Mouse (Mus musculus) forebrain, embryonic 15.5 days (tissue): ENCODE data around the gene Bicra. TPM values are rescaled to one million over a fixed set of nuclear protein-coding genes. Genes with fewer than 3 reads are reported as not detected.

ENCODE experiments used
- ATAC-seq: fragments of 200-750 bp; cut with Nextera tagmentation; replicated peaks from 2 replicates; pipeline ENCODE4 v1.8.0; 2017; ENCODE audit warnings: mild to moderate bottlenecking, moderate TSS enrichment, moderate library complexity
- H3K27ac ChIP-seq: fragments of 300-500 bp; sonication (generic); replicated peaks from 2 replicates; pipeline ENCODE4 v1.5.1; 2015; ENCODE audit warnings: mild to moderate bottlenecking, inconsistent platforms
- H3K27me3 ChIP-seq: fragments of 300-500 bp; sonication (generic); 2 replicates; pipeline ENCODE4 v1.6.1; 2015; ENCODE audit warnings: inconsistent platforms
- H3K36me3 ChIP-seq: fragments of 300-500 bp; sonication (generic); 2 replicates; pipeline ENCODE4 v1.6.1; 2015; ENCODE audit warnings: mild to moderate bottlenecking, inconsistent platforms
- H3K4me1 ChIP-seq: fragments of 300-500 bp; sonication (generic); 2 replicates; pipeline ENCODE4 v1.6.1; 2015; ENCODE audit warnings: inconsistent platforms
- H3K4me2 ChIP-seq: fragments of 300-500 bp; sonication (generic); replicated peaks from 2 replicates; pipeline ENCODE4 v1.6.1; 2015; ENCODE audit warnings: mild to moderate bottlenecking, inconsistent platforms
- H3K4me3 ChIP-seq: fragments of 300-500 bp; sonication (generic); 2 replicates; pipeline ENCODE4 v1.5.1; 2015; ENCODE audit warnings: mild to moderate bottlenecking, inconsistent platforms
- H3K9ac ChIP-seq: fragments of 300-500 bp; sonication (generic); replicated peaks from 2 replicates; pipeline ENCODE4 v1.6.1; 2015; ENCODE audit warnings: mild to moderate bottlenecking, inconsistent platforms
- H3K9me3 ChIP-seq: fragments of 300-500 bp; sonication (generic); 2 replicates; pipeline ENCODE4 v1.6.1; 2016; ENCODE audit warnings: inconsistent platforms
- WGBS: fragments of 180-500 bp; shearing (Covaris S2); methylation state at CpG from one replicate; pipeline ENCODE4 v1.1.7; 2015; ENCODE audit warnings: mixed read lengths; 5-methylcytosine and 5-hydroxymethylcytosine counted together
- polyA plus RNA-seq: library from polyadenylated mRNA; unstranded; fragments of >200 nt; fragmentation: Nextera tagmentation; extraction: Ambion mirVana; gene quantifications from 2 replicates; pipeline ENCODE4 v1.2.1, GENCODE M21; 2015

The Bicra gene
- polyA plus RNA-seq, 1 experiment from 2014 or later = 10.1 TPM

DNA sequence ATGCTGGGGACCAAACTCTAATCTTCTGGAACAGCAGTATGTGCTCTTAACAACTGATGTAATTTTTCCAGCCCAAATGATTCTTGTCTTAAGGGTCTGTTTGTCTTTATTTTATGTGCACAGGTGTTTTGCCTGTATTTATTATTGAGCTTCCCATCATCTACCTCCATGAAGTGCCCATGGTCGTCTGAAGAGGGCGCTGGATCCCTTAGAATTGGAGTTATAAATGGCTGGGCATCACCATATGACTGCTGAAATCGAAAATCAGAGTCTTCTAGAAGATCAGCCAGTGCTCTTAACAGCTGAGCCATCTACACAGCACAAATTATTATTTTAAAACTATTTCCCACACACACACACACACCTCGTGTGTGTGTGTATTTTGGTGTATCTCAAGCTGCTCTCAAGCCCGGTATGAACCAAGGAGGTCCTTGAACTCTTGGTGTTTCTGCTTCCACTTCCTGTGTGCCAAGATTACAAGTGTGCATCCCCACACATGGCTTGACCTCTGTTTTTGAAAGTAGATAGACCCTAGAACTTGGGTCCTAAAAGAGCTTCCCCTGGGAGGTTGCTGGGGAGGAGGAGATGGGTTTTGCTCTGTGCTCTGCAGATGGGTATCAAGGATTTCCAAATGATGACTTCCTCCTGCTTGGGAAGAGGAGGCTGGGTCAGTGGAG lies 8.9 kb upstream of the Bicra start:
- no peaks in the 10 kb centered on the region for H3K36me3 ChIP-seq
- no peak overlapping the region for H3K27ac ChIP-seq
- WGBS = 24% methylated on average over 5 of the region's 5 CpGs
- H3K27me3 ChIP-seq = peaks cover 7% of the 10 kb centered on the region; the same call in 1 of the 2 replicates
- peaks cover 15% of the 10 kb centered on the region for H3K4me1 ChIP-seq
- H3K9ac ChIP-seq = no peak overlapping the region
- no peaks in the 10 kb centered on the region for H3K9me3 ChIP-seq
- no peak for ATAC-seq
- H3K4me3 ChIP-seq = no peak overlapping the region
- H3K4me2 ChIP-seq = no peak overlapping the region

DNA sequence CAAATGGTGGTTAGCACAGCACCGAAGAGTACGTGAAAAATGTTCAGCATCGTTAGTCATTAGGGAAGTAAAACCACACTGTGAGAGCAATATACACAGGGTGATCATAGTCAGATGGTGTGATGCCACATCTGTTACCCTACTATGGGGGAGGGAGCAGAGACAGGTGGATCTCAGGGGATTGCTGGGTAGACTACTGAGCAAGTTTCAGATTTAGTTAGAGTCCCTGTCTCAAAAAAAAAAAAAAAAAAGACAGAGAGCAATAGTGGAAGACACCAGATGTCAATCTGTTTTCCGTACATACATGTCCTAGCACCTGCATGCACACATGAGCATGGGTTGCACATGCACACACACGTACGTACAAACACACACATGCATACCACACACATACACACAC lies 7.9 kb upstream of the Bicra start:
- no peak overlapping the region for H3K9ac ChIP-seq
- ATAC-seq = no peak
- H3K4me3 ChIP-seq = no peak overlapping the region
- H3K9me3 ChIP-seq = no peaks in the 10 kb centered on the region
- peaks cover 17% of the 10 kb centered on the region for H3K4me1 ChIP-seq
- no peak overlapping the region for H3K4me2 ChIP-seq
- 87% methylated on average over 6 of the region's 6 CpGs for WGBS
- no peak overlapping the region for H3K27ac ChIP-seq
- peaks cover 7% of the 10 kb centered on the region; the same call in 1 of the 2 replicates for H3K27me3 ChIP-seq
- H3K36me3 ChIP-seq = no peaks in the 10 kb centered on the region

DNA sequence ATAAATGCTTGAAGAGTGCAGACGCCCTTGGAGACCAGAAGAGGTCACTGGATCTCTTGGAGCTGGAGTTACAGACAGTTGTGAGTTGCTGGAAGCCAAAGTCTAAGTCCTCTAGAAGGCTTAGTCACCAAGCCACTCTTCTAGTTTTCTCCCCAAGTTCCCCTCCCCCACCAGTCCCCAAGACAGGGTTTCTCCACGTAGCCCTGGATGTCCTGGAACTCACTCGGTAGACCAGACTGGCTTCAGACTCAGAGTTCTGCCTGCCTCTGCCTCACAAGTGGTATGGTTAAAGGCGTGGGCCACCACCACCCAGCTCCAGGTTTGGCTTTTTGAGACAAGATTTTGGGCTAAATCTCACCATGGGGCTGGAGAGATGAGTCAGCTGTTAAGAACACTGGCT lies 7.2 kb upstream of the Bicra start:
- no peaks in the 10 kb centered on the region for H3K9me3 ChIP-seq

DNA sequence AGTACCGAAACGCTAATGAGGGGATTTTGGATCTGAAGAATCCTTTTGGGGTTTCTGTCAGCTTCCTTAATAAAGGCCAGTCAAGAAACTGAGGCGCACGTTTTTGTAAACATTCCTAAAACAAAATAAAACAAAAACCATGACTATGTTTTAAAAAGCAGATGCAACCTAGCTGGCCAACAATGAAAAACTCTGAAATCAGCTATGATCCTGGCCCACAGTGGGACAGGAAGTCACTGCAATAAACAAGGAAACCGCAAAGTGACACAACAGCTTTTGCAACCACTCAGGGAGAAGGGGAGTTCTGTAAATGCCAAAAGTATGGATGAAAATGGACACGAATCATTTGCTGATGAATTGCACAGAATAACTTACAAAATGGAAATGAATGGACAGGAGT lies 5.4 kb upstream of the Bicra start:
- peak overlapping the region; percentile 58 for H3K4me2 ChIP-seq
- peak overlapping the region; percentile 42 for H3K27ac ChIP-seq
- no peaks in the 10 kb centered on the region for H3K27me3 ChIP-seq
- WGBS = 16% methylated on average over 6 of the region's 6 CpGs
- peaks cover 35% of the 10 kb centered on the region for H3K4me1 ChIP-seq
- H3K4me3 ChIP-seq = peak overlapping the region; percentile 47
- H3K9me3 ChIP-seq = no peaks in the 10 kb centered on the region
- ATAC-seq = no peak
- no peak overlapping the region for H3K9ac ChIP-seq
- H3K36me3 ChIP-seq = no peaks in the 10 kb centered on the region

More for the DNA sequence above, 7.2 kb upstream of the Bicra start:
- Histone ChIP-seq H3K9ac (no peak overlapping the region), H3K4me3 (no peak overlapping the region), H3K36me3 (no peaks in the 10 kb centered on the region), H3K27me3 (peaks cover 3% of the 10 kb centered on the region; the same call in 1 of the 2 replicates), H3K27ac (no peak overlapping the region), H3K4me2 (no peak overlapping the region), H3K4me1 (peaks cover 24% of the 10 kb centered on the region)
- 67% methylated on average over 4 of the region's 4 CpGs for WGBS
- no peak for ATAC-seq

DNA sequence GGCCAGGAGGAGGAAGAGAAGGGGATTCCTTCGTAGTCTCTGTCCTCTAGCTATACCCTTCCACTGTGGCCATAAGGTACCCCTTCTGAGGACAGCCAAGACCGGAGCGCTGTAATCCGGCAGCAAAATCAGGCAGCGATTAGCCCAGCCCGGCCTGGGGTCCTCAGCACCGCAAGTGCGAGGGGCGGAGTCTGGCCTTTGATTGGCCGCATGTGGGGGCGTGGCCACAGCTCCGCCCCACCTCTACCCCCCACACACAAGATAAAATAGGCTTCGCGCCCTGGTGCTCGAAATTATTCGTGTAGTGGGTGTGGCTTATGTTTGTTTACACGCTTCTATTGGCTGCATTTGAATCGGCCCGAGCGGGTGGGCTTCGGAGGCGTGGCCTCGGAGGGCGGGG lies 5.0 kb upstream of the Bicra start:
- under 1% methylated on average over 24 of the region's 24 CpGs for WGBS
- Histone ChIP-seq H3K4me2 (peak overlapping the region; percentile 58), H3K4me1 (peaks cover 35% of the 10 kb centered on the region), H3K36me3 (no peaks in the 10 kb centered on the region), H3K4me3 (peak overlapping the region; percentile 47), H3K27ac (peak overlapping the region; percentile 75), H3K9me3 (no peaks in the 10 kb centered on the region), H3K27me3 (no peaks in the 10 kb centered on the region), H3K9ac (peak overlapping the region; percentile 33; the same call in 1 of the 2 replicates)
- peak; percentile 84 for ATAC-seq

DNA sequence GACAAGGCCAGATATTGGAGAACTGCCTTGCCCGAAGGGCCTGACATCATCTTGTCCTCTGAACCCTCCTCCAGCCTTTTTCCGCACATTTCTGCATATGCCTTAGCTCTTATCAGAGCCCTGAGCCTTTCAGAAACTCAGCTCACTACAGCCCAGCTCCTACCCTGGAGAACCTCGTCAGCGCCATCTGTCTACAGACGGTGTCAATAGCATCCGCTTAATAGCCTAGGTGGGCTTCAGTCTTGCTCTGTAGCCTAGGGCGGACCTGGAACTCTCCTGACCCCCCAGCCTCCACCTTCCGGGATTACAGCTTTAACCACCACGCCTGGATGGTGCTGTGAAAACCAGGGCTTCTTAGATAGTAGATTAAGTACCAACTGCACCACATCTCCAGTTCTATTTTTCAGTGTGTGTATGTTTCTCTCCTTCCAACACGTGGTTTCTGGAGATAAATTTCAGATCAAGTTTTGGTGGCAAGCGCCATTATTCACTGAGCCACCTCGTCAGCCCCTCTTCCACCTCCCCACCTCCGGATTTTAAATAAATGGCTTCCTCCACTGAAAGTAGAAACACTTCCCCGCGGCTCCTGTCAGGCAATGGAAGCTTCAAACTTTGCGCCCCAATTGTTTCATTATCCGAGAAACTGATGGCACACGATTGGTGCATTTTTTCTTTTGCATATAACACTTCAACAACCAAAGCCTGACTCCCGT lies 4.3 kb upstream of the Bicra start:
- Histone ChIP-seq H3K9ac (peak overlapping the region; percentile 33; the same call in 1 of the 2 replicates), H3K27me3 (no peaks in the 10 kb centered on the region), H3K9me3 (no peaks in the 10 kb centered on the region), H3K4me3 (peak overlapping the region; percentile 47), H3K36me3 (no peaks in the 10 kb centered on the region), H3K4me2 (peak overlapping the region; percentile 58), H3K27ac (peak overlapping the region; percentile 75), H3K4me1 (peaks cover 35% of the 10 kb centered on the region)
- no peak for ATAC-seq
- 7% methylated on average over 19 of the region's 19 CpGs for WGBS

DNA sequence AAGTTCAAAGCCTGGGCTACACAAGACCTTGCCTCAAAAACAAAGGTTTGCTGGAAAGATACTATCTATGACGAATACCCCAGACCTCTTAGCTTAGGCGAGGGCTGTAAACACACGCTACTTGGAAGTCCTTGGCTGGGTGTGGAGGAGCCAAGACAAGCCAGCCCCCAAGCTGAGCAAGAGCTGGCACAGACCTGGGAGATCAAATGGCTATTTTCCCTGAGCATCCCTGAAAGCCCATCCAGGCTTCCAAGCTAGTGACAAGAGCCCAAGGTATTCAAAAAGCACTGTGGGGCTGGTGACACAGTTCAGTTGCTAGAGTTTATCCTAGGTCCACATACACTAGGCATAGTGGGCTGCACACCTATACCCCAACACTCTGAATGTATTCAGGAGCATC lies 2.9 kb upstream of the Bicra start:
- no peaks in the 10 kb centered on the region for H3K27me3 ChIP-seq
- H3K27ac ChIP-seq = no peak overlapping the region
- no peaks in the 10 kb centered on the region for H3K9me3 ChIP-seq
- no peak overlapping the region for H3K4me3 ChIP-seq
- H3K4me1 ChIP-seq = peaks cover 41% of the 10 kb centered on the region
- H3K4me2 ChIP-seq = no peak overlapping the region
- WGBS = 90% methylated on average over 3 of the region's 3 CpGs
- no peak overlapping the region for H3K9ac ChIP-seq
- H3K36me3 ChIP-seq = no peaks in the 10 kb centered on the region
- ATAC-seq = no peak

DNA sequence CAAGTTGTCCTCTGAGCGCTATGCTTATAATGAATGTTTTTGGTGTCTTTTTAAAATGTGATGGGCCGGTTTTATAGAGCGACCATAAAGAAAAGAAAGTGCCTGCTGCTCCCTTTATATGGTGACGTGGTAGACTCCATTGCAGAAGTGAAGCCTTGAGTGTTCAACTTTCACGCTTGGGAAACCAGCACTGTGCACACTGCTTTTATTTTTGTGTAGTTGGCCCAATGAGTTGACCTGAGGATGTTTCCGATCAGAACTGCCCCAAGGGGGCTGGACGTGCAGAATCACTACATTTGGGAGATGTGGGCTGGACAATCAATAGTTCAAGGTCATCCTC lies 1.8 kb upstream of the Bicra start:
- H3K4me1 ChIP-seq = peaks cover 52% of the 10 kb centered on the region
- no peak for ATAC-seq
- H3K9ac ChIP-seq = peak overlapping the region; percentile 97; the same call in 1 of the 2 replicates
- H3K27ac ChIP-seq = no peak overlapping the region
- peak overlapping the region; percentile 89 for H3K4me3 ChIP-seq
- no peaks in the 10 kb centered on the region for H3K36me3 ChIP-seq
- H3K4me2 ChIP-seq = peak overlapping the region; percentile 75
- no peaks in the 10 kb centered on the region for H3K9me3 ChIP-seq
- WGBS = 81% methylated on average over 7 of the region's 7 CpGs
- no peaks in the 10 kb centered on the region for H3K27me3 ChIP-seq

DNA sequence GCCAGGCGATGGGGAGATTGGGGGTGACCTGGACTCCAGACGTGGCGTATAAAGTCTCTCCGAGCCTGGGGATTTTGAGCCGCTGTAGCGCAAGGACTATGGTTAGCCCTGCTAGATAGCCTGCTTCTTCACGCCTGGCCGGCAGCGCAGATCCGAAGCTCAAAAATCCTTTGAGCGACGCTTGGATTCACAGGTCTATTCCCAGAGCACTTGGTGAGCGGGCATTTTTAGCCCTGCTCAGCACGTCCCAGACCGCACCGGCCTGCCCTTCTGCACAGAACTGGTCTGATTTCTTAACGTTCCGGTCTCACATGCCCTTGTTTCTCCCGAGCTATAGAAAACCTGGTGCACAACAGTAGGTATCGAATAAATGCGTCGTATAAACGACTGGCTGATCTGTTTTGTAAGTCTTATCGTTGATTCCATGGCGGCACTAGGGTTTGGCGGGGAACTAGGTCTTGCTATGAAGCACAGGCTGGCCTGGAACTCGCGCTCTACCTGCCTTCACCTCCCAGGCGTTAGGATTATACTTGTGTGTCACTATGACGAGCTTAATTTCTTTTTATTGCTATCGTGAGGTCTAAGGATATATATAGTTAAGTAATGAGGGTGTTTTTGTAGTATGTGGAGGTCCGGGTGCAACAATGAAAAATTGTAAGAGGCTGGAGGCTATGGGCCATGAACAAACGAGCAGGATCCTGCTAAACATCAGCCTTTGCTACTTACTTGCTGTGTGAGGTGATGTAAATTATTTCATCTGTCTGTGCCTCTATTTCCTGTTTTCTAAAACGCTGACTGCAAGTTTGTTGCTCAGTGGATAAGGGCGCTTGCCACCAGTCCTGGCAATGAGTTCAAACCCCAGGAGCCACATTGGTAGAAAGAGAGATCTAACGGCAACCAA lies 1.2 kb upstream of the Bicra start:
- no peaks in the 10 kb centered on the region for H3K9me3 ChIP-seq
- no peaks in the 10 kb centered on the region for H3K36me3 ChIP-seq
- WGBS = 8% methylated on average over 36 of the region's 36 CpGs
- peak overlapping the region; percentile 75 for H3K4me2 ChIP-seq
- peak overlapping the region; percentile 89 for H3K4me3 ChIP-seq
- H3K27ac ChIP-seq = peak overlapping the region; percentile 98
- no peaks in the 10 kb centered on the region for H3K27me3 ChIP-seq
- ATAC-seq = no peak
- peak overlapping the region; percentile 97 for H3K9ac ChIP-seq
- H3K4me1 ChIP-seq = peaks cover 58% of the 10 kb centered on the region

DNA sequence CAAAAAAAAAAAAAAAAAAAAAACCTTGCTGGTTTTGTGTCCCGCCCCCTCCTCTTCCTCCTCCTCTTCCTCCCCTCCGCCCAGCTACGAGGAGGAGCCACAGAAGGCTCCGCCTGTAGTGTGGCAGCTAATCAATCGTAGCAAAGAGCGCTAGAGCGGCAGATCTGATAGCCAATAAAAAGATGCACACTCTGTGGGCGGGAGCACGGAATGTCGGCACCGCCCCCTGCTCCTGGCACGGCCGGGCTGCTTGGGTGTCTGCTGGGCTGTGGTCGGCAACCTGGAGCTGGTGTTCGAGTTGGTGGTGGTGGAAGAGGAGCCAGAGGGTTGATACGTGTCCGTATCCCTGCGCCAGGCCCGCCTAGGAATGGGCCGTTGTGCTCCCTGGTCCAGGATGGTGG lies 443 bp upstream of the Bicra start:
- H3K4me3 ChIP-seq = peak overlapping the region; percentile 89
- peak overlapping the region; percentile 75 for H3K4me2 ChIP-seq
- H3K27ac ChIP-seq = peak overlapping the region; percentile 98
- no peaks in the 10 kb centered on the region for H3K36me3 ChIP-seq
- no peaks in the 10 kb centered on the region for H3K27me3 ChIP-seq
- no peaks in the 10 kb centered on the region for H3K9me3 ChIP-seq
- peaks cover 62% of the 10 kb centered on the region for H3K4me1 ChIP-seq
- under 1% methylated on average over 19 of the region's 20 CpGs for WGBS
- peak overlapping the region; percentile 97 for H3K9ac ChIP-seq
- peak; percentile 84 for ATAC-seq

DNA sequence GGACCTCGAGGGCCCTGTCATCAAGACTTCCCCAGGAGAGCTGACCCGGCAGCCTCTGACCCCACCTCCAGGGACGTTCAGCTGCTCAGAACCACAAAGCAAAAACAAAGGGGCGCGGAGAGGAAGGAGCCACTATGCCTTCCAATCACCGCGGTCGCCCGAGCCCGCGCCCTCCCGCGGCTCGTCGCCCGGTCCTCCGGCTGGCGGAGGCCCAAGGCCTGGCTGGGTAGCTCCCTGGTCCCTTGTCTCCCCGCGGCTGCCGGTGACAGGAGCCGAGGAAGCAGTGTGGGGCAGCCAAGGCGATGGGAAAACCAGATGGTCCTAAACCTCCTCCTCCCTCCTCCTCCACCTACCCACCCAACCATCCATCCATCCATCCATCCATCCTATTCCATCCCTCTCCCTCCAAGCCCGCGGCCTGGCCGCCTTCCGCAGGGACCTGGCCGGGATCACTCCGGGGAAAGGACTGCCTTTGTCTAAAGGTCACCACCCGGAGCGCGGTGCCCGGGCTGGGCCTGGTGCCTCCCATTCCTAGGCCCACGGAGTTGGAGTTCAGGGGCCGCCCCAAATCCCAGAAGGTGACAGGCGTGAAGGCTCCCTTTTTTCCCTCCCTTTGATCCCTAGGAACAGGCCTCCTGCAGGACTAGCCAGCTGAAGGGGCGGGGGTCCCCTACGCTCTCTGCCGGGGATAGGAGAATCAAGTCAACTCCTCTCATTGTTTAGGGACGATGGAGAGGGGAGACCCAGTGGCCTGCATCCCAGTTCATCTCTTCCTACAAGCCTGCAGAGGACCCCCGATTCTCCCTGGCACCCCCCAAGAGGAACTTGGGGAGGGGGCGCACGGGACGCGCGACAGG lies 1.0 kb downstream of the Bicra start:
- under 1% methylated on average over 44 of the region's 46 CpGs for WGBS
- H3K4me1 ChIP-seq = peaks cover 59% of the 10 kb centered on the region
- H3K27ac ChIP-seq = peak overlapping the region; percentile 98
- peak overlapping the region; percentile 97 for H3K9ac ChIP-seq
- no peaks in the 10 kb centered on the region for H3K9me3 ChIP-seq
- H3K4me3 ChIP-seq = peak overlapping the region; percentile 89
- H3K27me3 ChIP-seq = no peaks in the 10 kb centered on the region
- H3K36me3 ChIP-seq = no peaks in the 10 kb centered on the region
- peak; percentile 30 for ATAC-seq
- peak overlapping the region; percentile 75 for H3K4me2 ChIP-seq
